Mouse (Mus musculus): ENCODE measurements around the gene Qrsl1.

The Qrsl1 gene

GRCm38 (mm10) chr10:43856351-43856750 is 45.2 kb downstream of the Qrsl1 start:
- DNase-seq, result no peak

GRCm38 (mm10) chr10:43855916-43856315 is 45.6 kb downstream of the Qrsl1 start:
- no peak for DNase-seq

GRCm38 (mm10) chr10:43851898-43852297 is 49.6 kb downstream of the Qrsl1 start:
- DNase-seq, result no peak

GRCm38 (mm10) chr10:43849478-43849877 is 52.1 kb downstream of the Qrsl1 start:
- no peak for DNase-seq

- DNase-seq, result no peak
Measured at GRCm38 (mm10) chr10:43846141-43846622, 55.4 kb downstream of the Qrsl1 start.

- DNase-seq, result no peak
Measured at GRCm38 (mm10) chr10:43845442-43845841, 56.1 kb downstream of the Qrsl1 start.

- DNase-seq, result no peak
Measured at GRCm38 (mm10) chr10:43841441-43841840, 60.1 kb downstream of the Qrsl1 start.

GRCm38 (mm10) chr10:43832868-43833267 is 68.7 kb downstream of the Qrsl1 start:
- DNase-seq, result no peak

GRCm38 (mm10) chr10:43830251-43831018 is 71.1 kb downstream of the Qrsl1 start:
- peak; percentile 13 for DNase-seq

- no peak for DNase-seq
Measured at GRCm38 (mm10) chr10:43828686-43829015, 72.9 kb downstream of the Qrsl1 start.

- DNase-seq, result no peak
Measured at GRCm38 (mm10) chr10:43827958-43828685, 73.4 kb downstream of the Qrsl1 start.

GRCm38 (mm10) chr10:43826773-43827621 is 74.5 kb downstream of the Qrsl1 start:
- no peak for DNase-seq

GRCm38 (mm10) chr10:43825696-43826095 is 75.8 kb downstream of the Qrsl1 start:
- DNase-seq, result no peak

- no peak for DNase-seq
Measured at GRCm38 (mm10) chr10:43824713-43825112, 76.8 kb downstream of the Qrsl1 start.

All from right cerebral cortex, postnatal 14 days (tissue).